Mouse (Mus musculus) skeletal muscle tissue, adult 2 months (tissue): ENCODE results near the gene Aff4.
"Not testable (repeated sequence)": the region's sequence is repeated elsewhere in the genome, so short reads cannot be mapped to it uniquely, and the experiment has no call there.

ENCODE experiments used
- DNase-seq: peaks from one replicate; pipeline ENCODE4 v3.0.0-alpha.2; 2012; ENCODE audit warnings: low read depth, low spot score

Aff4 gene

GRCm38 (mm10) chr11:53350291-53351223 is at the start of gene Aff4:
Gene Aff4, plus strand, starts transcription at chr11:53350833.
- DNase-seq, result peak; percentile 91

GRCm38 (mm10) chr11:53301167-53301515 is 49.5 kb upstream of the Aff4 start:
- no peak for DNase-seq

GRCm38 (mm10) chr11:53304044-53304840 is 46.4 kb upstream of the Aff4 start:
- no peak for DNase-seq

- no peak for DNase-seq
Measured at GRCm38 (mm10) chr11:53306965-53307364, 43.7 kb upstream of the Aff4 start.

- DNase-seq, result peak; percentile 35
Measured at GRCm38 (mm10) chr11:53307558-53308065, 43.0 kb upstream of the Aff4 start.

- peak; percentile 70 for DNase-seq
Measured at GRCm38 (mm10) chr11:53308251-53308864, 42.3 kb upstream of the Aff4 start.

GRCm38 (mm10) chr11:53308884-53309310 is 41.7 kb upstream of the Aff4 start:
- DNase-seq, result peak; percentile 97

- DNase-seq, result no peak
Measured at GRCm38 (mm10) chr11:53311385-53311784, 39.2 kb upstream of the Aff4 start.

GRCm38 (mm10) chr11:53312823-53313222 is 37.8 kb upstream of the Aff4 start:
- not testable (repeated sequence) for DNase-seq

- DNase-seq, result no peak
Measured at GRCm38 (mm10) chr11:53314770-53315173, 35.9 kb upstream of the Aff4 start.

- no peak for DNase-seq
Measured at GRCm38 (mm10) chr11:53316996-53317395, 33.6 kb upstream of the Aff4 start.

- no peak for DNase-seq
Measured at GRCm38 (mm10) chr11:53318041-53318440, 32.6 kb upstream of the Aff4 start.

- not testable (repeated sequence) for DNase-seq
Measured at GRCm38 (mm10) chr11:53318568-53318967, 32.1 kb upstream of the Aff4 start.

GRCm38 (mm10) chr11:53319867-53320266 is 30.8 kb upstream of the Aff4 start:
- DNase-seq, result not testable (repeated sequence)

- DNase-seq, result peak; percentile 69
Measured at GRCm38 (mm10) chr11:53324512-53324968, 26.1 kb upstream of the Aff4 start, which contains the start of gene Zcchc10. Gene Zcchc10, plus strand, starts transcription at chr11:53324679.

- DNase-seq, result no peak
Measured at GRCm38 (mm10) chr11:53330325-53330724, 20.3 kb upstream of the Aff4 start.

GRCm38 (mm10) chr11:53331121-53331520 is 19.5 kb upstream of the Aff4 start:
- DNase-seq, result no peak

- no peak for DNase-seq
Measured at GRCm38 (mm10) chr11:53332076-53332680, 18.5 kb upstream of the Aff4 start.

GRCm38 (mm10) chr11:53335505-53336181 is 15.0 kb upstream of the Aff4 start:
- no peak for DNase-seq

- DNase-seq, result no peak
Measured at GRCm38 (mm10) chr11:53336182-53336571, 14.5 kb upstream of the Aff4 start.

- no peak for DNase-seq
Measured at GRCm38 (mm10) chr11:53336924-53337323, 13.7 kb upstream of the Aff4 start.
